Mouse (Mus musculus): ENCODE data around the gene Zfp428.

GRCm38 (mm10) chr7:24504004-24504403 lies 2.8 kb upstream of the Zfp428 start:
- no peak for TF ChIP-seq POLR2A (IDR thresholded peaks at IDR 0.05; ENCODE audit: insufficient read depth, low read depth, low read length)
- no peak for TF ChIP-seq CTCF (IDR thresholded peaks at IDR 0.05; ENCODE audit: insufficient read depth, low read depth, low read length)

Data from olfactory bulb, adult 2 months (tissue).